Mouse (Mus musculus) left cerebral cortex, adult 8-10 months (tissue): ENCODE results near the gene Tmcc3. TPM values are rescaled to one million over a fixed set of nuclear protein-coding genes. Genes with fewer than 3 reads are reported as not detected.
A peak's percentile ranks its signal among the peaks of the same experiment; 100 is the strongest.
"Not testable (repeated sequence)": the region's sequence is repeated elsewhere in the genome, so short reads cannot be mapped to it uniquely, and the experiment has no call there.

ENCODE experiments used
- DNase-seq, 2 experiments: peaks; one replicate each; pipeline ENCODE4 v3.0.0; 2022; ENCODE audit warnings: low spot score in 2 of 2
- total RNA-seq, 4 experiments: library from RNA; stranded (reverse); gene quantifications; 2 replicates each; pipeline ENCODE4 v1.2.4; 2022

The Tmcc3 gene
- total RNA-seq, 4 experiments from 2014 or later, result 37.5 to 45.6 (median 39.7) TPM

- no peak for DNase-seq
These were observed 202.3 kb downstream of the Tmcc3 start for GRCm38 (mm10) chr10:94514091-94514505.

DNA sequence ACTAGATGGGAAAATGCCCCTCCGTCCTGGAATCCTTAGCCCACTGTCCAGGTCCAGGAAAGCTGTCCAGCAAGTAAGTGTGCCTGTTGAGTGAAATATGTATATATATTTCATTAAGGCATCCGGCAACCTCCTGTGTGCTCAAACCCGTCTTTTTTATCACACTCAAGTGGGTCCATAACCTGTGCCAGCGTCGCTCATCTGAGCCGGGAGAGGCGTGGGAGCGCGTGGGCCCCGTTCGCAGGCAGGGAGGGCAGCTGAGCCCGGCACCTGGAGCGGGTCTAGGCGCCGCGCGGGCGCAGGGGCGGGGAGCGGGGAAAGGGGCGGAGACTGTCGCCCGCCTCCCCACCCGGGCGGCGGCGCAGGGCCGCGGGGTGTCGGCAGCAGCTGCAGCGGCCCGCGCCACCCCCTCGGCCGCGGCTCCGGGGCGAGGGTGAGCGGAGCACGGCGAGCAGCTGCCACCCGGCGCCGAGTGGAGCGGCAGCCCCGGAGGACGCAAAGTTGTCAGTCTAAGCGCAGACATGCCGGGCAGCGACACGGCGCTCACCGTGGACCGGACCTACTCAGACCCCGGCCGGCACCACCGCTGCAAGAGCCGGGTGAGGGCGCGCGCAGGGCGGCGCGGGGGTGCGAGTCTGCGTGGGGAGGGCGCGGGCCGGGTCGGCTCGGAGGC is 202.9 kb downstream of the Tmcc3 start:
- DNase-seq, result peak; percentile 57 to 59

GRCm38 (mm10) chr10:94515179-94515545 is 203.4 kb downstream of the Tmcc3 start:
- DNase-seq, result peak; percentile 32 to 40

DNA sequence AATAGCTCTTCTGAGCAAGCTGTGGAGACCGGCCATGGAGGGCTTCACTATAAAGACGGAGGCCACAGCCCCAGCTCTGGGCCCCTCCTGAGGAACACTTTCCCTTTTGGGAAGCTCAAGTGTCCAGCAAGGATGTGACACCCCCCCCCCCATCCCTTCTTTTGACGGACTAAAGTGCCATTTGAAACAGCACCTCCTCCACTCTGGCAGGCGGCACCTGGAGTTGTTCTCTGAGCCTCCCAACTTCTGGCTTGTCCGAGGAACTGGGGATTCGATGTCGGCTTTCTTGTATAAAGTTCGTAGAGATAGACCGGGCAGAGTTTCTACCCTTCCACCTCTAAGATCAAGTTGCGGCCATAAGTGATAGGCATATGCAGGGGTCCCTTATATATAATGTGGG is 203.8 kb downstream of the Tmcc3 start:
- no peak for DNase-seq

DNA sequence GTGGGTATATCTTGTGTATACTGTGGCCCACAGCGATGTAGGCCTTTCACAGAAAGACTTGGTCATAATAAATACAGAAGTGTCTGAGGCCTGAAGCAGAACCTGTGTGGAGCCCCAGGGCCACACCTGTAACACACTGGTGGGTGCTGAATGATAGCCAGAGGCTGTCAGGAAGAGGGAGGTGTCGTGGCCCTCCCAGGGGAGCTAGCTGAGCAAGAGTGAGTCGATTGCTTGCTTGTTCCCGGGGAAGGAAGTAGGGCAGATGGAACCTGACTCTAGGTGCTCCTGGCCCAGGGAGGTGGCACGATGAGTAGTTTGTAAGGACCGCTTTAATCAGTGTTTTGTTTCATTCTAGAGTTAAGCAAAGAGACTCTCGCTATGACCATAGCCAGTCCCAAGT is 208.1 kb downstream of the Tmcc3 start:
- no peak for DNase-seq

- peak in 1 of 2 experiments; percentile 54 for DNase-seq
These were observed 208.8 kb downstream of the Tmcc3 start for GRCm38 (mm10) chr10:94520306-94521106.

- no peak for DNase-seq
These were observed 209.3 kb downstream of the Tmcc3 start for GRCm38 (mm10) chr10:94521107-94521401.

DNA sequence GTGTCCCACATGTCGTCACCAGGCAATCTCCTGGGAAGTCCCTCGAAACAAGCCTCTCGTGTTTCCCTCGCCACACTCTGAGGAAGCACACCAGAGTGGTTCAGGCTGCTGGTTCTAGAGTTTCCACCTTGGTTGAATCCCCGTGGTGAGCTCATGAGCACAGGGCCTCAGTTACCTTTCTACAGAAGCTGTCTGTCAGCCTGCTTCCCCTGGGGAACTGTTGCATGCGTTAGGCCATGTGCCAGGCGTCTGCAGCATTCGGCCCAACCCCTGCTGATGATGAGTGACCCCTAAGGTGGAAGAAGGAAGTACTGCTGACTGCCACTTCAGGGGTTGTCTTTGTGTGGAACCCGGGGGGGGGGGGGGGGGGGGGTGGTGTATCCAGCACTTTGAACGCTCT is 210.0 kb downstream of the Tmcc3 start:
- no peak for DNase-seq

- peak in 1 of 2 experiments; percentile 54 for DNase-seq
These were observed 211.5 kb downstream of the Tmcc3 start for GRCm38 (mm10) chr10:94523297-94523696.

DNA sequence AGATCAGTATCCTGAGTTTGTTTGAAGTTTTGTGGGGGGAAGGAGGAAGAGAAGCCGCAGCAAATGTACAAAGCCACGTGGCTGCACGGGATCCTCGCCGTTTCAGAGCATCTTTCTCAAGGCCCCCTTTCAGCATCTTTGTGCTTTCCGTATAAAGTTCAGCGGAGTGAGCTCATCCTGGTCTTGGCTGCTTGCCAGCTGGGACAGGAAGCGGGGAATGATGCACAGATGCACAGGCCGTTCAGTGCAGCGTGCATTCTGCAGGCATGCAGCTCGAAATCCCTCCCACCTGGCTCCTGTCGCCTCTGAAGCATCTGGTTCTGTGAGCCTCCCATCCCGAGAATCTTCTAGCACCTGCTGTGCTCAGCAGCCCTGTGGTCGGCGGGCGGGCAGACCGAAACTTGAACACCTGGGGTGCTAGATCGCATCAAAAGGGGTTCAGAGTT is 212.0 kb downstream of the Tmcc3 start:
- peak; percentile 40 to 82 for DNase-seq

DNA sequence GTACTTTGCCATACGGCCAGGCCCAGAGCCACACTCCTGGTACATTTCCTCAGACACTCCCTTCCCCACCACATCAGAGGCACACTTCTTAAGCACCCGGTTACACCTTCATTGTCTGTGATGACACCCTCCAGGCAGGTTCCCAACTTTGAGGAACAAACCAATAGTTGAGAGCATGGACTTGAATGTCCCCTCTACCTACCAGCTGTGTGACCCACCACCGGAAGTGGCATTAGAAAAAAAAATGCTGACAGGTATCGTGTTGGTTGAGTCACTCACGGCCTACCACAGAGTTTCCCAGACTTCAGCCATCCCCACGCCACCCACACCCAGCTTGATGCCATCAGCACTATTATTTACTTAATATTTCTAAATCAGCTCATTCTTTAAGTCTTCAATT is 213.2 kb downstream of the Tmcc3 start:
- no peak for DNase-seq

- DNase-seq, result no peak
These were observed 214.0 kb downstream of the Tmcc3 start for GRCm38 (mm10) chr10:94525784-94526183.

DNA sequence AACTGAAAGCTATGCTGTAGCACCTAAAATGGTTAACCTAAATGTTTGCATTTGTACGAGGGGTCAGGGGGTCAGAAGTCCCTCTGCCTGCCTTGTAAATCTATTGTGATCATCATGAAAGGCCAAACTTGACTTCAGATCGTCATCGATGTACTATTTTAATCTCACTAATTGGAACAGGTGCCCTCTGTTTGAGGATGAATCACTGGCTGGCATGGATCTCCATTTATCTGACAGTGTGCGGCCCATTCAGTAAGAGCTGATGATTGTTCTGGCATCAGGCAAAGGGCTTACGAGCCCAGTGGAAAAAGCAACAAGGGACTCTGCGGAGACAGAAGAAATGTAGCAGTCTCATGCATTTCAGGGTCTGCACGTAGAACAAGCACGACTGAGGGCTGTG is 215.1 kb downstream of the Tmcc3 start:
- DNase-seq, result no peak

GRCm38 (mm10) chr10:94527248-94527647 is 215.5 kb downstream of the Tmcc3 start:
- no peak for DNase-seq

- DNase-seq, result no peak
These were observed 218.3 kb downstream of the Tmcc3 start for GRCm38 (mm10) chr10:94530079-94530478.

- DNase-seq, result no peak
These were observed 219.7 kb downstream of the Tmcc3 start for GRCm38 (mm10) chr10:94531482-94531881.

GRCm38 (mm10) chr10:94533081-94533724 is 221.5 kb downstream of the Tmcc3 start:
- no peak for DNase-seq

- not testable (repeated sequence) for DNase-seq
These were observed 226.9 kb downstream of the Tmcc3 start for GRCm38 (mm10) chr10:94538623-94539022.

GRCm38 (mm10) chr10:94540241-94540640 is 228.5 kb downstream of the Tmcc3 start:
- DNase-seq, result no peak

DNA sequence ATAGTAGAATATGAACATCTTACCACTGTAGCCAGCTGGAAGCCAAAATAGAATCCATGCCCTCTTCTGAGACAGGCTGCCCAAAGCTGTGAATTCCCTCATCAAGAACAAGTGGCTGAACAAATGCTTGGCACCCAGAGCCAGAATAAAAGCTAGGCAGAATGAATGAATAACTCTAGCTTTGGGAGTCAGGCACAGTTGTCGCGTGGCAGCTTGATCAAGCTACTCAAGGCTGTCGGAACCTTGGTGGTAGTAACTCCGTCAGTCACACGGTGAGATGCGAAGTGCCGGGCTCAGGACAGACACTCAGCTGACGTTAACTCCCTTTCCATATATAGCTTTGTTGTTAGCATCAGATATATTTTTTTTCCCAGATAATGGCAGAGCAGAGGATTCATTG is 232.2 kb downstream of the Tmcc3 start:
- DNase-seq, result no peak

GRCm38 (mm10) chr10:94544803-94545202 is 233.1 kb downstream of the Tmcc3 start:
- no peak for DNase-seq

DNA sequence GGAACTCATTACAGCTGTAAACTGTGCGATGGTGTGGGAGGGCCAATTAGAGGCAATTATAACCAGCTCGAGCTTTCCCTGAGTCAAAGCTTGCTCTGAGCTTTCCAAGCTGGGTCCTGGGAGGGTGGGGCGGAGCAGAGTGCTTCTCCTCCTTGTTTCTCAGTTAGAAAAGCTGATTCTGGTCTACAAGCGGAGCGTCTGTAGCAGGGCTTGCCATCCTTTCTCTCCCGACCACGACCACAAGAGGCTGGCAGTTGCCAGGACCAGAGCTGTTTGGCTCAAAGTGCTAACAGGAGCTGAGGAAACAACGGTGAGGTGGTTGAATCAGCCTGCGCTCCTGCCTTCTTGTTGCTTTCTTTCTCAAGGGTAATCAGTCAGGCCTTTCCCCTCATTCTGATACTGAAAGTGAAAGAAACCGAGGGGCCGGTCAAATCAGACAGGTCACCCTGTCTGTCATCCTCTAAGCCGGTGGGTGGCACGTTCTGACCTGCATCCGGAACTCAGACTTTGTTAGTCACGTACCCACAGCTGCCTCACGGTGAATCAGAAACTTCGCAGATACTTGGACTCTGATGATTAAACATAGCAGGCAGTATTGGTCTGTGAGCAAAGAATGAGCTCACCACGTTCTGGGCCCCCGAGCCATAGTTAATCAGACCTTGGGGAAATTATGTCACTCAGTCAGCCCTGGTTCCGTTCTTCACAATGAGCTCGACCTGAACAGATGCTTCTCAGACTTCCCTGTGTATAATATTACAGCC is 233.7 kb downstream of the Tmcc3 start:
- DNase-seq, result peak; percentile 40 to 64
